Mouse (Mus musculus) gastrocnemius, postnatal 4 days (tissue): ENCODE data around the gene 1600014C10Rik. TPM values are rescaled to one million over a fixed set of nuclear protein-coding genes. Genes with fewer than 3 reads are reported as not detected.

Experiments
- total RNA-seq, 2 experiments: library from RNA; stranded (reverse); gene quantifications; 2 replicates each; pipeline ENCODE4 v1.2.3; 2021

The 1600014C10Rik gene
- total RNA-seq, 2 experiments from 2014 or later, result 12.2 to 14.0 TPM

Other genes starting within 250 kb of the 1600014C10Rik start
- gene Uri1, start 159.7 kb upstream of the 1600014C10Rik start, total RNA-seq, result 10 to 100 TPM; 40.4 to 49.5 TPM
- 10 to 100 TPM; 25.3 to 26.2 TPM for gene Ccne1, start 75.7 kb upstream of the 1600014C10Rik start, total RNA-seq
- 1 to 10 TPM; 5.8 to 6.5 TPM for gene Plekhf1, start 44.8 kb downstream of the 1600014C10Rik start, total RNA-seq
- 10 to 100 TPM; 20.1 to 26.3 TPM for gene Pop4, start 88.2 kb downstream of the 1600014C10Rik start, total RNA-seq